Mouse (Mus musculus) G1E-ER4 (cell line): ENCODE results near the gene Hnrnpul2. TPM values are rescaled to one million over a fixed set of nuclear protein-coding genes. Genes with fewer than 3 reads are reported as not detected.

ENCODE experiments used
- GATA1 ChIP-seq: IDR thresholded peaks from one replicate; pipeline ENCODE4 v1.8.0; 2012; ENCODE audit warnings: low read length, inconsistent platforms
- polyA plus RNA-seq: library from polyadenylated mRNA; stranded (reverse); fragments of >175 nt; gene quantifications from 2 replicates; pipeline ENCODE4 v1.2.3, GENCODE M21; 2012

The Hnrnpul2 gene
- polyA plus RNA-seq, 1 experiment: 147 TPM

GRCm38 (mm10) chr19:8803204-8803780 lies 16.5 kb upstream of the Hnrnpul2 start:
- no peak for TF ChIP-seq GATA1

DNA sequence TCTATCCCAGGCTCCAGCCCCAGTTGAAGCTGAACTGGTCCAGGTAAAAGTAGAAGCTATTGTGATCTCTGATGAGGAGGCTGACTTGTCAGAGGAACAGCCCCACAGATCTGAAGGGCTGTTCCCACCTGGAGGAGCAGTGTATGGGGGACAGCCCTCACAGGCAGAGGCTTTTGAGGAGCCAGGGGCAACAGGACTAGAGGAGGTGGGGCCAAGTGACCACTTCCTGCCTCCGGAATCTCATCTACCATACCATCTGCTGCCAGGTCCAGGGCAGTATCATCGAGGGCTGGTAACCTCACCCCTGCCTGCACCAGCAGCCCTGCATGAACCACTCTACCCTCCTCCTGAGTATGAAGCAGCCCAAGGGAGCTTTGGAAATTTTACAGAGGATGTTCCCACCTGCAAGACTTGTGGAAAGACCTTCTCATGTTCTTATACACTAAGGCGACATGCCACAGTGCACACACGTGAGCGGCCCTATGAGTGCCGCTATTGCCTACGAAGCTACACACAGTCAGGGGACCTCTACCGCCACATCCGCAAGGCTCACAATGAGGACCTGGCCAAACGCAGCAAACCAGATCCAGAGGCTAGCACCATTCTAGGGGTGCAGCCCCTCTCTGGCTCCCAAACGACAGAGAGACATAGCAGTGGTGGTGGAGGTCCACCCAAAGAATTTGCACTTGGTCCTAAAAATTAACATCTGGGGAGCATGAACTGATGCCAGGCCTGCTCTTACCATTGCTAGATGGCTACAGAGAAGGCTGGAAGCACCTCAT lies 15.7 kb upstream of the Hnrnpul2 start:
- no peak for TF ChIP-seq GATA1

GRCm38 (mm10) chr19:8806810-8807209 lies 13.0 kb upstream of the Hnrnpul2 start:
- no peak for TF ChIP-seq GATA1

GRCm38 (mm10) chr19:8815812-8816211 lies 4.0 kb upstream of the Hnrnpul2 start:
- no peak for TF ChIP-seq GATA1

DNA sequence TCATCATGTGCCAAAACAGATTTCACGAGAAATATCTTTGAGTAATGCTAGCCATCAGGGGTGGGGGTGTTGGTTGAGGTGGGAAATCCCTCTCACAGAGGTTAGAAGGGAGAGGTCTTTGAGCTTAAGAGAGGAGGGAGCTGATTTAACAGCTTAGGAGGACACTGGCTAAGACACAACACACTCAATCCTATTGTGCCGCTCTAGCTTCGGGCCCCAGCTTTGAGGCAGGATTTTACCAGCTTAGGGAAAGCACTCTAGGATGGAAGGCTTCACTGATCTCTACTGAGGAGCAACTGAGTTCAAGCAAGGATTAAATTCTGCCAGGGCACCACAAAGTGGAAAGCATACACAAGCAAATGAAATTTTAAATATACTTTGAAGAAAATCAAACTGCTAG lies 2.8 kb upstream of the Hnrnpul2 start:
- TF ChIP-seq GATA1: no peak

DNA sequence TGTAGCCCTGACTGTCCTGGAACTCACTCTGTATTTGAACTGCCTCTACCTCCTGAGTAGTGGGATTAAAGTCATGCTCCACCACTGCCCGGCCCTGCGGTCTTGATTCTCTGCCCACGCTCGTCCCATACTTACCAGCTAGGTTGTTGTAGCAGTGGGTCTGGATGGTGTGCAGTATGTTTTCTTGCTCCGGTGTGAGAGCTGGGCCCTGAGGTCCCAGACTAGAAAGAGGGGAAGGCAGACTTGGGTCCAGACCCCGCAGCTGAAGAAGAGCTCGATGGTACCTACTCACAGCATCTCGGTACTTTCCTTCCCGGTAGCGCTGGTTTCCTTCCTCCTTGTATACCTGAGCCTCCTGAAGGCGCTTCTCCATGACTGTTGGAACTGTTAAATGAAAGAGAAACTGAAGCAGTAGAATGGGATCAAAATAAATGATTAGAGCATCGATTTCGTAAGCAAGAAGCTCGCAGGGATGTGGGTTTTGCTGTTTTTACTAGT lies 1.5 kb upstream of the Hnrnpul2 start:
- no peak for TF ChIP-seq GATA1

GRCm38 (mm10) chr19:8818801-8819595 lies 812 bp upstream of the Hnrnpul2 start, which contains the start of gene Ttc9c:
TSS of gene Ttc9c (minus strand) at chr19:8819333.
- no peak for TF ChIP-seq GATA1

DNA sequence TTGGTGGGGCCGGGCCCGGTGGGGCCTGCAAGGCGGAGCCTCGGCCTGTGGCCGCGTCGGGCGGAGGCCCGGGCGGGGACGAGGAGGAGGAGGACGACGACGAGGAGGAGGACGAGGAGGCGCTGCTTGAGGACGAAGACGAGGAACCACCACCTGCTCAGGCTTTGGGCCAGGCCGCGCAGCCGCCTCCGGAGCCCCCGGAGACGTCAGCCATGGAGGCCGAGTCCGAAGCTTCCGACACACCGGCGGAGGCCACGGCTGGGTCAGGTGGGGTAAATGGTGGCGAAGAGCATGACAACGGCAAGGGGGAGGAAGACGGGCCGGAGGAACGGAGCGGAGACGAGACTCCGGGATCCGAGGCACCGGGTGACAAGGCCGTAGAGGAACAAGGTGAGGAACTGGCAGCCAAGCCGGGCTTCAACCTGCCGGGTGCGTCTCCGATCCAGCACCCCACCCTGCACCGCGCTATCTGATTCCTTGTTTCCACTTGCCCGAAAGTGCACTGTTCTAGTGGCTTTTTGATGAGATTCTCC lies 680 bp downstream of the Hnrnpul2 start:
- TF ChIP-seq GATA1: no peak

GRCm38 (mm10) chr19:8821146-8821545 lies 1.3 kb downstream of the Hnrnpul2 start:
- no peak for TF ChIP-seq GATA1

DNA sequence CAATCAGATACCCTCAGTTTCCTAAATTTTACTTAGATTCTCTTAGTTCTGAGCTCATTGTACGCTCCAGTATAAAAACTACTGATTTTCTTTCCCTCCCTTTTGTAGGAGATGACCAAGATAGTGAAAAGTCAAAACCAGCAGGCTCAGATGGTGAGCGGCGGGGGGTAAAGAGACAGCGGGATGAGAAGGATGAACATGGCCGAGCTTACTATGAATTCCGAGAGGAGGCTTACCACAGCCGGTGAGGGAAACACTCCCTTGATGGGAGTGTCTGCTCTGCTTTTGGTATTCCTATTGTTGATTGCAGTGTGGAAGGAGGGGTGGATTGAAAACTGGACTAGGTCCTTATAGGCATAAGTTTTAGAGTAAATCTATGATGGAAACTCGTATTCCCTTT lies 2.9 kb downstream of the Hnrnpul2 start:
- no peak for TF ChIP-seq GATA1

DNA sequence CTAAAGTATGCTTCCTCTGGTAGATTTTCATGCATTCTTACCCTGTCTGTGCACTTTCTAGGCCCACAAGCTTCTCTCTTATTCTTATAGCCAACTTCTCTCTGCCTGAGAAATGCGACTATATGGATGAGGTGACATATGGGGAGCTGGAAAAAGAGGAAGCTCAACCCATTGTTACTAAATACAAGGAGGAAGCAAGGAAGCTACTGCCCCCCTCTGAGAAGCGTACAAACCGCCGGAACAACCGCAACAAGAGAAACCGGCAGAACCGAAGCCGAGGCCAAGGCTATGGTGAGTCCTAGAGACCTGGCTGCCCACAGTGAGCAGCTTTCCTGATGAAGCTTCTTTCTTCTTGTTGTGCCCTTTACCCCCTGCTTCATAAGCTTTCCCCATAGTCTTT lies 9.8 kb downstream of the Hnrnpul2 start, which contains the start of gene AC129217.1:
TSS of gene AC129217.1 (plus strand) at position 114 of the 400 bp plus-strand sequence.
- no peak for TF ChIP-seq GATA1

DNA sequence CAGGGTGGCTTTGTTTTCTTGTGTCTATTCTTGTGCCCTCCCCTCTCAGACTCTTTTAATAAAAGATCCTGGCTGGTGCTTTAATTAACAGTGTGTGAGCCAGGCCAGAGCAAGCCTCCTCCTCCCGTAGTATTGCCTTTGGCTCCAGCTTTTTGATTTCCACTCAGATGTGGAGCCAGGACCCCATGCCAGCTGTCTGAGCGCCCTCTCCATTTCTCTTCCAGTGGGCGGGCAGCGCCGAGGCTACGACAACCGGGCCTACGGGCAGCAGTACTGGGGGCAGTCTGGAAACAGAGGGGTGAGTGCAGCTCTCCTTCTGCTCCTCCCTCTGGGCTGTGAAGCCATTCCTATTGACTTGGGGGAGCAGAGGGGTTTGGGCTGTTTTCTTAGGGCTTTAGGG lies 10.9 kb downstream of the Hnrnpul2 start:
- no peak for TF ChIP-seq GATA1

DNA sequence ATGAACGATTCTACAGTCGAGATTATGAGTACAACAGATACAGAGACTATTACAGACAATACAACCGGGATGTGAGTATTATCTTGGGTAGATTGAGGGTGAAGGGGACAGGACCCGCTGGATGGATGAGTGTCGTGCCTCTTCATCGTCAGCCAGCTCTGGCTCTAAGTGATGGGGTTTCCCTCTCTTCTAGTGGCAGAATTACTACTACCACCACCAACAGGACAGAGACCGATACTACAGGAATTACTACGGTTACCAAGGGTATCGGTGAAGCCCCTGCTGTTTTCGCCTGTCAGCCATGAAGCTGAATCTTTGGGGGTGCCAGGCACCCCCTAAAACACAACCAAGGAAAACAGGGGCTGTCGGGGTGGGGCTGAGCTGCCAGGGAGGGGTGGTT lies 11.5 kb downstream of the Hnrnpul2 start:
- no peak for TF ChIP-seq GATA1

DNA sequence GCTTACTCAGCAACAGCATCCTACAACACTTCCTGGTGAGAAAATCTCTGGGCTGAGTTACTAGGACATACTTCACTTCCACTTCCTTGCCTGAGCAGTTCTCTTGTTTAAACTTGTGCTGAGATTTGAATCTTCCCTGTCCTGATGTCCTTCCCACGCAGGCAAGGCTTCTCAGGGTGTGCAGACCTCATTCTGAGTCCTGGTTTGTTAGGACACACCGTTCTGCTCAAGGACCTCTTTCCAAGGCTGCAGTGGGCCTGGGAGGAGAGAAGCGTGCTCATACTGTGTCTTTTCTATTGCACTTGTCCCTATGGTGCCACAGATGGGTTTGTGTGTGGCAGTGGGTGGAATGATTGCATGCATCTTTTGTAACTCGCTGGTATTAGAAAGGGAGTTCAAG lies 13.2 kb downstream of the Hnrnpul2 start:
- TF ChIP-seq GATA1: no peak

- no peak for TF ChIP-seq GATA1
These were observed 17.5 kb downstream of the Hnrnpul2 start, which contains the start of gene Bscl2 for GRCm38 (mm10) chr19:8837251-8837791. TSS of gene Bscl2 (plus strand) at chr19:8837467.
